Mouse (Mus musculus) stomach, postnatal 0 days (tissue): ENCODE measurements around the gene Dnajb5.

Experiments used
- CTCF ChIP-seq: IDR thresholded peaks from 2 replicates; pipeline ENCODE4 v1.5.1; 2016; ENCODE audit warnings: antibody characterized with exemption, low read depth, mild to moderate bottlenecking, moderate library complexity
- EP300 ChIP-seq: optimal IDR thresholded peaks from 2 replicates; pipeline ENCODE3; 2016; ENCODE audit warnings: antibody characterized with exemption

DNA sequence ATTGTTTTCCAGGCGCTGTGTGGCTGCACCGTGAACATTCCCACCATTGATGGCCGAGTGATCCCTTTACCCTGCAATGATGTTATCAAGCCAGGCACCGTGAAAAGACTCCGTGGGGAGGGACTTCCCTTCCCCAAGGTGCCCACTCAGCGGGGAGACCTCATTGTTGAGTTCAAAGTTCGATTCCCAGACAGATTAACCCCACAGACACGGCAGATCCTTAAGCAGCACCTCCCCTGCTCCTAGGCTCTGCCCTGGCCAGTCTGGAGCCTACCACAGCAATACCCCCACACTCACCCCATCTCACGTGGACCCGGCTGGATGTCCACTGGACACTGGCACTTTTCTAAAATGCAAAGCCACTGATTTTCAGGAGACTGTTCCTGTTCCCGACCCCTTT, 7.7 kb downstream of the Dnajb5 start:
- TF ChIP-seq EP300 (no peak), CTCF (no peak)
